In the genomic region with DNA sequence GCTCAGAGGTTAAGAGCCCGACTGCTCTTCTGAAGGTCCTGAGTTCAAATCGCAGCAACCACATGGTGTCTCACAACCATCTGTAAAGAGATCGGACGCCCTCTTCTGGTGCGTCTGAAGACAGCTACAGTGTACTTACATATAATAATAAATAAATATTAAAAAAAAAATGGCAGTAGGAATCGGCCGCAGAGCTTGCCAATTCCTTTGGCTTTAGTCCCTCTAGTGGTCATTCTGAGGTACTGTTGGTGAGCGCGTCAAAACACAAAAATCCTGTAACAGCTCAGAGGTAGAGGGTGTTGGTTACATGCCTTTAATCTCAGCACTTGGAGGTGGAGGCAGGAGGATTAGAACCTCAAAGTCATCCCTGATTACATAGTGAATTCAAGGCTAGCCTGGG, we compare ENCODE assay signal across 9 mouse cellular contexts. TPM values are rescaled to one million over a fixed set of nuclear protein-coding genes. Genes with fewer than 3 reads are reported as not detected.
DNase-seq lines count a peak whose midpoint lies in the region; ATAC-seq and TF ChIP-seq lines count a peak whose summit lies in the region.
"Had no signal": no experiment of that assay in that cellular context is flagged by ENCODE, and none has a peak within 500 bp of the region (broad histone marks: within the 10 kb centered on the region; RNA-seq: fewer than 3 reads in every experiment).

No protein-coding gene starts in this region.

- H3K4me1 ChIP-seq in kidney, embryonic 16.5 days (ENCODE audit: insufficient read depth, low read length), result no peaks in the 10 kb centered on the region
- H3K4me1 ChIP-seq in bone marrow macrophage, adult 2 months (ENCODE audit: control insufficient read depth, insufficient read depth, low read length), result peaks cover 6% of the 10 kb centered on the region
- no peaks in the 10 kb centered on the region; the same call in 1 of the 2 replicates for H3K4me1 ChIP-seq in limb, embryonic 11.5 days (ENCODE audit: control insufficient read depth, insufficient read depth, low read length)

- H3K36me3 ChIP-seq in kidney, embryonic 16.5 days (ENCODE audit: insufficient read depth, low read length), result no peaks in the 10 kb centered on the region
- H3K36me3 ChIP-seq in limb, embryonic 11.5 days (ENCODE audit: control insufficient read depth, insufficient read depth, low read length), result no peaks in the 10 kb centered on the region
- H3K36me3 ChIP-seq: embryonic facial prominence, embryonic 15.5 days had no signal

- WGBS in kidney, embryonic 16.5 days, result 18% methylated on average over 9 of the region's 9 CpGs
- 21% methylated on average over 9 of the region's 9 CpGs for WGBS in limb, embryonic 11.5 days

- peak; percentile 49 for TF ChIP-seq CTCF in bone marrow macrophage, adult 2 months (IDR thresholded peaks at IDR 0.05; ENCODE audit: low read depth, low read length)

- H3K9me3 ChIP-seq in kidney, embryonic 16.5 days (ENCODE audit: low read length), result no peaks in the 10 kb centered on the region
- no peaks in the 10 kb centered on the region for H3K9me3 ChIP-seq in limb, embryonic 11.5 days (ENCODE audit: control insufficient read depth, low read length)
- H3K9me3 ChIP-seq: embryonic facial prominence, embryonic 15.5 days had no signal

- H3K4me2 ChIP-seq in kidney, embryonic 16.5 days (replicated peaks; ENCODE audit: low read depth, low read length), result no peak overlapping the region
- H3K4me2 ChIP-seq in limb, embryonic 11.5 days (ENCODE audit: low read depth, severe bottlenecking), result no peak overlapping the region
- H3K4me2 ChIP-seq: embryonic facial prominence, embryonic 15.5 days had no signal

- no peak overlapping the region for H3K27ac ChIP-seq in kidney, embryonic 16.5 days (ENCODE audit: low read length)
- H3K27ac ChIP-seq in bone marrow macrophage, adult 2 months (ENCODE audit: insufficient read depth, low read depth, low read length), result no peak overlapping the region
- no peak overlapping the region for H3K27ac ChIP-seq in limb, embryonic 11.5 days (replicated peaks; ENCODE audit: low read depth, low read length)
- H3K27ac ChIP-seq: embryonic facial prominence, embryonic 15.5 days had no signal

- no peaks in the 10 kb centered on the region for H3K27me3 ChIP-seq in kidney, embryonic 16.5 days (ENCODE audit: insufficient read depth, low read length)
- no peaks in the 10 kb centered on the region for H3K27me3 ChIP-seq in limb, embryonic 11.5 days (ENCODE audit: control insufficient read depth, insufficient read depth, low read length)
- H3K27me3 ChIP-seq: embryonic facial prominence, embryonic 15.5 days had no signal

- no peak overlapping the region for H3K4me3 ChIP-seq in kidney, embryonic 16.5 days (ENCODE audit: low read length)
- H3K4me3 ChIP-seq in bone marrow macrophage, adult 2 months (ENCODE audit: insufficient read depth, low read length), result no peak overlapping the region
- no peak overlapping the region for H3K4me3 ChIP-seq in limb, embryonic 11.5 days (ENCODE audit: low read depth, low read length)
- H3K4me3 ChIP-seq: embryonic facial prominence, embryonic 15.5 days had no signal

- no peak for ATAC-seq in kidney, embryonic 16.5 days (ENCODE audit: low FRiP score, low TSS enrichment)
- peak; percentile 74 for ATAC-seq in erythroid progenitor cell, adult 5-6 weeks (replicated peaks; ENCODE audit: low FRiP score, poor library complexity, severe bottlenecking)
- no peak for ATAC-seq in limb, embryonic 11.5 days (ENCODE audit: insufficient number of reproducible peaks, low FRiP score, low TSS enrichment, low read depth)
- ATAC-seq in monocyte, adult 5-6 weeks (replicated peaks; ENCODE audit: insufficient number of reproducible peaks, low FRiP score, low TSS enrichment, poor library complexity, severe bottlenecking), result peak; percentile 70

- no peak for TF ChIP-seq POLR2A in bone marrow macrophage, adult 2 months (IDR thresholded peaks at IDR 0.05; ENCODE audit: borderline replicate concordance, low read depth, low read length)

- no peak overlapping the region for H3K9ac ChIP-seq in kidney, embryonic 16.5 days (replicated peaks; ENCODE audit: low read length)
- no peak overlapping the region for H3K9ac ChIP-seq in limb, embryonic 11.5 days (ENCODE audit: low read length)
- H3K9ac ChIP-seq: embryonic facial prominence, embryonic 15.5 days had no signal

- peak; percentile 45 for DNase-seq in kidney, adult 11 months
- DNase-seq in induced T-regulatory cell, adult 2 months (ENCODE audit: low read depth), result peak; percentile 89
- peak; percentile 71 for DNase-seq in limb, embryonic 11.5 days (ENCODE audit: low spot score)
- DNase-seq in spleen, postnatal 36 days (ENCODE audit: low spot score in 2 of 2), result peak; percentile 31 to 60

RNA-seq across cellular contexts. Expression of gene Sirt1, which starts 4.0 kb away (rescaled TPM):
- 4.1 and 5.4 TPM in 2 replicates for polyA plus RNA-seq in kidney, embryonic 16.5 days (2015; fragmentation: Nextera tagmentation; extraction: Ambion mirVana)
- polyA plus RNA-seq in bone marrow macrophage, adult 2 months (2012; ENCODE audit: insufficient read depth, insufficient read length, missing spikeins), result 17.6 and 17.9 TPM in 2 replicates
- total RNA-seq in erythroid progenitor cell, adult 5-6 weeks (2015; ENCODE audit: low replicate concordance), result 39.8 and 41.1 TPM in 2 replicates
- total RNA-seq in erythroid progenitor cell, adult 5-6 weeks (2017; ENCODE audit: low replicate concordance), result 42.1 and 49.1 TPM in 2 replicates
- polyA plus RNA-seq in limb, embryonic 11.5 days (2014; fragmentation: Nextera tagmentation; extraction: Ambion mirVana), result 13.0 and 15.6 TPM in 2 replicates
- 57.4 to 70.4 TPM (median 60.1 TPM) in 3 replicates for total RNA-seq in monocyte, adult 5-6 weeks (2017)

RNA-seq across cellular contexts. Expression of gene Dnajc12, which starts 4.8 kb away (rescaled TPM):
- 10.3 and 16.3 TPM in 2 replicates for polyA plus RNA-seq in kidney, embryonic 16.5 days (2015; fragmentation: Nextera tagmentation; extraction: Ambion mirVana)
- 9.3 and 10.1 TPM in 2 replicates for polyA plus RNA-seq in bone marrow macrophage, adult 2 months (2012; ENCODE audit: insufficient read depth, insufficient read length, missing spikeins)
- total RNA-seq in erythroid progenitor cell, adult 5-6 weeks (2015; ENCODE audit: low replicate concordance), result 0.36 TPM in 1 of 2 replicates, not detected in the other
- 3.3 TPM in 1 of 2 replicates, not detected in the other for total RNA-seq in erythroid progenitor cell, adult 5-6 weeks (2017; ENCODE audit: low replicate concordance)
- polyA plus RNA-seq in limb, embryonic 11.5 days (2014; fragmentation: Nextera tagmentation; extraction: Ambion mirVana), result 11.7 and 14.7 TPM in 2 replicates
- 0.53 to 7.0 TPM (median 0.95 TPM) in 3 replicates for total RNA-seq in monocyte, adult 5-6 weeks (2017)

RNA-seq across cellular contexts. Expression of gene Gm7075, which starts 44.1 kb away (rescaled TPM):
- not detected in 2 replicates for polyA plus RNA-seq in kidney, embryonic 16.5 days (2015; fragmentation: Nextera tagmentation; extraction: Ambion mirVana)
- not detected in 2 replicates for polyA plus RNA-seq in bone marrow macrophage, adult 2 months (2012; ENCODE audit: insufficient read depth, insufficient read length, missing spikeins)
- 14.3 TPM in 1 of 2 replicates, not detected in the other for total RNA-seq in erythroid progenitor cell, adult 5-6 weeks (2015; ENCODE audit: low replicate concordance)
- 5.5 TPM in 1 of 2 replicates, not detected in the other for total RNA-seq in erythroid progenitor cell, adult 5-6 weeks (2017; ENCODE audit: low replicate concordance)
- polyA plus RNA-seq in limb, embryonic 11.5 days (2014; fragmentation: Nextera tagmentation; extraction: Ambion mirVana), result not detected in 2 replicates
- total RNA-seq in monocyte, adult 5-6 weeks (2017), result not detected in 3 replicates
- polyA plus RNA-seq: embryonic facial prominence, embryonic 15.5 days had no signal

RNA-seq across cellular contexts. Expression of gene Ctnna3, which starts 52.4 kb away (rescaled TPM):
- 0.49 and 0.55 TPM in 2 replicates for polyA plus RNA-seq in kidney, embryonic 16.5 days (2015; fragmentation: Nextera tagmentation; extraction: Ambion mirVana)
- not detected in 2 replicates for polyA plus RNA-seq in bone marrow macrophage, adult 2 months (2012; ENCODE audit: insufficient read depth, insufficient read length, missing spikeins)
- total RNA-seq in erythroid progenitor cell, adult 5-6 weeks (2015; ENCODE audit: low replicate concordance), result not detected in 2 replicates
- total RNA-seq in erythroid progenitor cell, adult 5-6 weeks (2017; ENCODE audit: low replicate concordance), result 0.51 TPM in 1 of 2 replicates, not detected in the other
- polyA plus RNA-seq in limb, embryonic 11.5 days (2014; fragmentation: Nextera tagmentation; extraction: Ambion mirVana), result 0.04 TPM in 1 of 2 replicates, not detected in the other
- total RNA-seq in monocyte, adult 5-6 weeks (2017), result not detected in 3 replicates

Comparison
In these comparisons a context has a peak if more than half of its experiments do, and no peak if none do; other contexts are left out.
1. ATAC-seq: peak in erythroid progenitor cell, adult 5-6 weeks (single experiment) and monocyte, adult 5-6 weeks (single experiment); none in kidney, embryonic 16.5 days (single experiment) and limb, embryonic 11.5 days (single experiment).
2. Peak in every context shown above with its lines, with median percentiles within 50 percentile points of each other: DNase-seq.